Mouse (Mus musculus) heart, embryonic 10.5 days (tissue): ENCODE measurements around the gene Col15a1. TPM values are rescaled to one million over a fixed set of nuclear protein-coding genes. Genes with fewer than 3 reads are reported as not detected.

ENCODE experiments used
- DNase-seq: peaks from one replicate; pipeline ENCODE4 v3.0.0-alpha.2; 2017; ENCODE audit warnings: low spot score
- H3K27ac ChIP-seq: fragments of 300-500 bp; sonication (generic); 2 replicates; pipeline ENCODE4 v1.5.1; 2016; ENCODE audit warnings: mild to moderate bottlenecking
- H3K27me3 ChIP-seq: fragments of 300-500 bp; sonication (generic); 2 replicates; pipeline ENCODE4 v1.6.1; 2016; ENCODE audit warnings: mild to moderate bottlenecking; ENCODE audit not compliant: poor library complexity, insufficient read depth, severe bottlenecking
- H3K36me3 ChIP-seq: fragments of 300-500 bp; sonication (generic); 2 replicates; pipeline ENCODE4 v1.6.1; 2016; ENCODE audit warnings: mild to moderate bottlenecking, moderate library complexity
- H3K4me1 ChIP-seq: fragments of 300-500 bp; sonication (generic); 2 replicates; pipeline ENCODE4 v1.6.1; 2016; ENCODE audit warnings: mild to moderate bottlenecking
- H3K4me3 ChIP-seq: fragments of 300-500 bp; sonication (generic); 2 replicates; pipeline ENCODE4 v1.5.1; 2016; ENCODE audit warnings: mild to moderate bottlenecking, moderate library complexity
- H3K9me3 ChIP-seq: fragments of 300-500 bp; sonication (generic); 2 replicates; pipeline ENCODE4 v1.6.1; 2016; ENCODE audit warnings: mild to moderate bottlenecking, moderate library complexity
- WGBS: fragments of 180-500 bp; shearing (Covaris S2); methylation state at CpG from one replicate; pipeline ENCODE4 v1.1.7; 2016; 5-methylcytosine and 5-hydroxymethylcytosine counted together
- polyA plus RNA-seq: library from polyadenylated mRNA; unstranded; fragments of >200 nt; fragmentation: Nextera tagmentation; extraction: Ambion mirVana; gene quantifications from 2 replicates; pipeline ENCODE4 v1.2.1, GENCODE M21; 2016

Gene Col15a1
- polyA plus RNA-seq, 1 experiment from 2014 or later = 1.5 TPM

GRCm38 (mm10) chr4:47319561-47320321 is 111.8 kb downstream of the Col15a1 start:
- DNase-seq = no peak
- 70% methylated on average over 10 of the region's 10 CpGs for WGBS
- Histone ChIP-seq H3K4me3 (no peak overlapping the region), H3K9me3 (no peaks in the 10 kb centered on the region), H3K36me3 (no peaks in the 10 kb centered on the region), H3K27ac (no peak overlapping the region), H3K4me1 (peaks cover 12% of the 10 kb centered on the region; the same call in 1 of the 2 replicates), H3K27me3 (no peaks in the 10 kb centered on the region; the same call in 1 of the 2 replicates)

- H3K9me3 ChIP-seq = no peaks in the 10 kb centered on the region
- no peak for DNase-seq
- WGBS = 76% methylated on average over 3 of the region's 3 CpGs
Measured at GRCm38 (mm10) chr4:47322315-47322714, 114.4 kb downstream of the Col15a1 start.

GRCm38 (mm10) chr4:47324206-47324605 is 116.2 kb downstream of the Col15a1 start:
- Histone ChIP-seq H3K27me3 (no peaks in the 10 kb centered on the region), H3K4me1 (0 out of 2 replicates have a peak, but pooled peaks cover 4% of the 10 kb centered on the region), H3K36me3 (no peaks in the 10 kb centered on the region), H3K4me3 (no peak overlapping the region), H3K27ac (no peak overlapping the region), H3K9me3 (no peaks in the 10 kb centered on the region)
- no peak for DNase-seq
- 53% methylated on average over 1 of the region's 1 CpGs for WGBS

More at GRCm38 (mm10) chr4:47322315-47322714, 114.4 kb downstream of the Col15a1 start:
- H3K36me3 ChIP-seq = no peaks in the 10 kb centered on the region
- H3K27ac ChIP-seq = no peak overlapping the region
- no peaks in the 10 kb centered on the region for H3K27me3 ChIP-seq
- H3K4me1 ChIP-seq = 0 out of 2 replicates have a peak, but pooled peaks cover 4% of the 10 kb centered on the region
- no peak overlapping the region for H3K4me3 ChIP-seq

- H3K4me3 ChIP-seq = no peak overlapping the region
- no peaks in the 10 kb centered on the region for H3K9me3 ChIP-seq
- WGBS = 78% methylated on average over 3 of the region's 3 CpGs
- H3K27me3 ChIP-seq = no peaks in the 10 kb centered on the region
- 0 out of 2 replicates have a peak, but pooled peaks cover 4% of the 10 kb centered on the region for H3K4me1 ChIP-seq
- H3K36me3 ChIP-seq = no peaks in the 10 kb centered on the region
- H3K27ac ChIP-seq = no peak overlapping the region
- no peak for DNase-seq
Measured at GRCm38 (mm10) chr4:47327782-47328181, 119.8 kb downstream of the Col15a1 start.

- Histone ChIP-seq H3K4me3 (no peak overlapping the region), H3K36me3 (no peaks in the 10 kb centered on the region), H3K9me3 (no peaks in the 10 kb centered on the region), H3K4me1 (no peaks in the 10 kb centered on the region), H3K27me3 (no peaks in the 10 kb centered on the region), H3K27ac (no peak overlapping the region)
- DNase-seq = no peak
- WGBS = 6% methylated on average over 1 of the region's 1 CpGs
Measured at GRCm38 (mm10) chr4:47329285-47329684, 121.3 kb downstream of the Col15a1 start.

- WGBS = 82% methylated on average over 13 of the region's 13 CpGs
- H3K4me3 ChIP-seq = no peak overlapping the region
- DNase-seq = no peak
Measured at GRCm38 (mm10) chr4:47330378-47331052, 122.6 kb downstream of the Col15a1 start.

GRCm38 (mm10) chr4:47332812-47333343 is 124.9 kb downstream of the Col15a1 start:
- WGBS = 84% methylated on average over 6 of the region's 6 CpGs

More at GRCm38 (mm10) chr4:47330378-47331052, 122.6 kb downstream of the Col15a1 start:
- Histone ChIP-seq H3K4me1 (no peaks in the 10 kb centered on the region), H3K27me3 (no peaks in the 10 kb centered on the region), H3K36me3 (no peaks in the 10 kb centered on the region), H3K9me3 (no peaks in the 10 kb centered on the region), H3K27ac (no peak overlapping the region)

GRCm38 (mm10) chr4:47333541-47333940 is 125.6 kb downstream of the Col15a1 start:
- no peak overlapping the region for H3K27ac ChIP-seq
- DNase-seq = no peak
- no peak overlapping the region for H3K4me3 ChIP-seq
- H3K4me1 ChIP-seq = no peaks in the 10 kb centered on the region
- H3K9me3 ChIP-seq = no peaks in the 10 kb centered on the region
- WGBS = 89% methylated on average over 3 of the region's 3 CpGs
- 0 out of 2 replicates have a peak, but pooled peaks cover 3% of the 10 kb centered on the region for H3K27me3 ChIP-seq
- H3K36me3 ChIP-seq = no peaks in the 10 kb centered on the region

More at GRCm38 (mm10) chr4:47332812-47333343, 124.9 kb downstream of the Col15a1 start:
- no peak for DNase-seq
- Histone ChIP-seq H3K27me3 (0 out of 2 replicates have a peak, but pooled peaks cover 3% of the 10 kb centered on the region), H3K9me3 (no peaks in the 10 kb centered on the region), H3K4me3 (no peak overlapping the region), H3K27ac (no peak overlapping the region), H3K4me1 (no peaks in the 10 kb centered on the region), H3K36me3 (no peaks in the 10 kb centered on the region)

GRCm38 (mm10) chr4:47336941-47337600 is 129.1 kb downstream of the Col15a1 start:
- no peak for DNase-seq
- Histone ChIP-seq H3K4me1 (peaks cover 10% of the 10 kb centered on the region), H3K27me3 (0 out of 2 replicates have a peak, but pooled peaks cover 3% of the 10 kb centered on the region), H3K27ac (no peak overlapping the region), H3K9me3 (no peaks in the 10 kb centered on the region), H3K4me3 (no peak overlapping the region), H3K36me3 (no peaks in the 10 kb centered on the region)
- WGBS = 65% methylated on average over 3 of the region's 3 CpGs

- no peak for DNase-seq
- Histone ChIP-seq H3K4me1 (peaks cover 10% of the 10 kb centered on the region), H3K27ac (no peak overlapping the region), H3K4me3 (no peak overlapping the region), H3K9me3 (no peaks in the 10 kb centered on the region), H3K27me3 (no peaks in the 10 kb centered on the region), H3K36me3 (no peaks in the 10 kb centered on the region)
- WGBS = 51% methylated on average over 8 of the region's 8 CpGs
Measured at GRCm38 (mm10) chr4:47342632-47343031, 134.7 kb downstream of the Col15a1 start.

- WGBS = 88% methylated on average over 4 of the region's 4 CpGs
- H3K27ac ChIP-seq = no peak overlapping the region
- no peaks in the 10 kb centered on the region for H3K9me3 ChIP-seq
- H3K4me3 ChIP-seq = no peak overlapping the region
- no peaks in the 10 kb centered on the region for H3K36me3 ChIP-seq
- peaks cover 7% of the 10 kb centered on the region; the same call in 1 of the 2 replicates for H3K27me3 ChIP-seq
- peaks cover 6% of the 10 kb centered on the region for H3K4me1 ChIP-seq
- DNase-seq = no peak
Measured at GRCm38 (mm10) chr4:47347022-47347421, 139.1 kb downstream of the Col15a1 start.

- Histone ChIP-seq H3K36me3 (no peaks in the 10 kb centered on the region), H3K27me3 (peaks cover 7% of the 10 kb centered on the region; the same call in 1 of the 2 replicates), H3K9me3 (no peaks in the 10 kb centered on the region), H3K4me1 (peaks cover 11% of the 10 kb centered on the region), H3K4me3 (no peak overlapping the region), H3K27ac (no peak overlapping the region)
- no peak for DNase-seq
- 58% methylated on average over 6 of the region's 6 CpGs for WGBS
Measured at GRCm38 (mm10) chr4:47349759-47350158, 141.8 kb downstream of the Col15a1 start.
